Mouse (Mus musculus) midbrain, postnatal 0 days (tissue): Measurements from ENCODE around the gene Tomm20. TPM values are rescaled to one million over a fixed set of nuclear protein-coding genes. Genes with fewer than 3 reads are reported as not detected.

ENCODE experiments used
- ATAC-seq: fragments of 200-750 bp; cut with Nextera tagmentation; 2 replicates; pipeline ENCODE4 v1.8.0; 2017; ENCODE audit warnings: moderate number of reproducible peaks, mild to moderate bottlenecking, moderate TSS enrichment, moderate library complexity; ENCODE audit not compliant: low FRiP score
- DNase-seq: peaks from one replicate; pipeline ENCODE4 v3.0.0-alpha.2; 2015; ENCODE audit warnings: low spot score
- H3K27ac ChIP-seq: fragments of 300-500 bp; sonication (generic); 2 replicates; pipeline ENCODE4 v1.5.1; 2014; ENCODE audit warnings: low read depth, mild to moderate bottlenecking, low read length, mixed read lengths
- H3K27me3 ChIP-seq: fragments of 300-500 bp; sonication (generic); 2 replicates; pipeline ENCODE4 v1.6.1; 2014; ENCODE audit warnings: low read length, control low read depth, mixed read lengths; ENCODE audit not compliant: insufficient read depth
- H3K36me3 ChIP-seq: fragments of 300-500 bp; sonication (generic); 2 replicates; pipeline ENCODE4 v1.6.1; 2014; ENCODE audit warnings: low read length, control low read depth, mixed read lengths; ENCODE audit not compliant: insufficient read depth
- H3K4me1 ChIP-seq: fragments of 300-500 bp; sonication (generic); 2 replicates; pipeline ENCODE4 v1.6.1; 2014; ENCODE audit warnings: mild to moderate bottlenecking, control low read depth, antibody characterized with exemption, low read length, mixed read lengths; ENCODE audit not compliant: insufficient read depth
- H3K4me2 ChIP-seq: fragments of 300-500 bp; sonication (generic); 2 replicates; pipeline ENCODE4 v1.6.1; 2014; ENCODE audit warnings: low read depth, mild to moderate bottlenecking, low read length, mixed read lengths; ENCODE audit not compliant: poor library complexity, severe bottlenecking
- H3K4me3 ChIP-seq: fragments of 300-500 bp; sonication (generic); 2 replicates; pipeline ENCODE4 v1.5.1; 2014; ENCODE audit warnings: low read depth, mild to moderate bottlenecking, low read length, moderate library complexity
- H3K9ac ChIP-seq: fragments of 300-500 bp; sonication (generic); replicated peaks from 2 replicates; pipeline ENCODE4 v1.6.1; 2014; ENCODE audit warnings: mild to moderate bottlenecking, low read length, moderate library complexity, mixed read lengths; ENCODE audit not compliant: poor library complexity, severe bottlenecking
- H3K9me3 ChIP-seq: fragments of 300-500 bp; sonication (generic); 2 replicates; pipeline ENCODE4 v1.6.1; 2016; ENCODE audit warnings: low read length, control low read depth
- CTCF ChIP-seq: IDR thresholded peaks from 2 replicates; pipeline ENCODE4 v1.5.1; 2016; ENCODE audit warnings: antibody characterized with exemption, mild to moderate bottlenecking
- WGBS: fragments of 180-500 bp; shearing (Covaris S2); extraction: QIAGEN DNeasy Blood & Tissue Kit; methylation state at CpG from one replicate; pipeline ENCODE4 v1.1.7; 2014; 5-methylcytosine and 5-hydroxymethylcytosine counted together
- polyA plus RNA-seq: library from polyadenylated mRNA; unstranded; fragments of >200 nt; fragmentation: Nextera tagmentation; extraction: Ambion mirVana; gene quantifications from 2 replicates; pipeline ENCODE4 v1.2.1, GENCODE M21; 2015
- total RNA-seq: library from RNA; depleted of rRNA; stranded (reverse); fragments of >200 nt; gene quantifications from 2 replicates; pipeline ENCODE4 v1.2.3, GENCODE M21; 2014

Gene Tomm20
- total and polyA plus RNA-seq, 2 experiments from 2014 or later: 149 to 236 TPM

- Histone ChIP-seq H3K27ac (no peak overlapping the region), H3K4me1 (no peaks in the 10 kb centered on the region), H3K4me3 (no peak overlapping the region), H3K4me2 (no peak overlapping the region), H3K9ac (no peak overlapping the region), H3K27me3 (no peaks in the 10 kb centered on the region), H3K36me3 (peaks cover 8% of the 10 kb centered on the region), H3K9me3 (no peaks in the 10 kb centered on the region)
- peak; percentile 51 for DNase-seq
- no peak for ATAC-seq
- TF ChIP-seq CTCF: peak; percentile 78
- WGBS: 54% methylated on average over 1 of the region's 1 CpGs
These were observed 18.6 kb downstream of the Tomm20 start for GRCm38 (mm10) chr8:126927058-126927457.

GRCm38 (mm10) chr8:126922981-126923380, 22.7 kb downstream of the Tomm20 start:
- no peaks in the 10 kb centered on the region for H3K9me3 ChIP-seq
- H3K36me3 ChIP-seq: no peaks in the 10 kb centered on the region
- no peak overlapping the region for H3K9ac ChIP-seq
- no peak overlapping the region for H3K4me2 ChIP-seq
- no peak overlapping the region for H3K27ac ChIP-seq
- WGBS: 95% methylated on average over 7 of the region's 7 CpGs
- DNase-seq (no peak), ATAC-seq (no peak)
- no peak for TF ChIP-seq CTCF
- H3K4me3 ChIP-seq: no peak overlapping the region
- H3K27me3 ChIP-seq: no peaks in the 10 kb centered on the region
- no peaks in the 10 kb centered on the region for H3K4me1 ChIP-seq

GRCm38 (mm10) chr8:126921432-126921831, 24.2 kb downstream of the Tomm20 start:
- no peak for TF ChIP-seq CTCF
- DNase-seq (no peak), ATAC-seq (no peak)
- Histone ChIP-seq H3K27me3 (no peaks in the 10 kb centered on the region), H3K4me3 (no peak overlapping the region), H3K4me2 (no peak overlapping the region), H3K36me3 (no peaks in the 10 kb centered on the region), H3K9me3 (no peaks in the 10 kb centered on the region), H3K27ac (no peak overlapping the region), H3K4me1 (no peaks in the 10 kb centered on the region), H3K9ac (no peak overlapping the region)
- WGBS: 86% methylated on average over 3 of the region's 3 CpGs

- H3K36me3 ChIP-seq: no peaks in the 10 kb centered on the region
- H3K4me1 ChIP-seq: no peaks in the 10 kb centered on the region
- peak; percentile 89 for DNase-seq
- no peak overlapping the region for H3K4me3 ChIP-seq
- H3K27me3 ChIP-seq: no peaks in the 10 kb centered on the region
- 14% methylated on average over 3 of the region's 3 CpGs for WGBS
- TF ChIP-seq CTCF: peak; percentile 94
- no peak overlapping the region for H3K4me2 ChIP-seq
- 0 out of 2 replicates have a peak overlapping the region, but pooled peaks have one; percentile 24 for H3K9ac ChIP-seq
- ATAC-seq: peak; percentile 86
- no peaks in the 10 kb centered on the region for H3K9me3 ChIP-seq
- H3K27ac ChIP-seq: no peak overlapping the region
These were observed 24.8 kb downstream of the Tomm20 start for GRCm38 (mm10) chr8:126920845-126921244.

GRCm38 (mm10) chr8:126920386-126920785, 25.3 kb downstream of the Tomm20 start:
- Histone ChIP-seq H3K4me1 (no peaks in the 10 kb centered on the region), H3K9me3 (no peaks in the 10 kb centered on the region), H3K27me3 (no peaks in the 10 kb centered on the region), H3K36me3 (no peaks in the 10 kb centered on the region), H3K27ac (no peak overlapping the region), H3K4me2 (no peak overlapping the region), H3K9ac (0 out of 2 replicates have a peak overlapping the region, but pooled peaks have one; percentile 24), H3K4me3 (no peak overlapping the region)
- DNase-seq: no peak
- ATAC-seq: no peak
- WGBS: 83% methylated on average over 6 of the region's 6 CpGs
- no peak for TF ChIP-seq CTCF

GRCm38 (mm10) chr8:126919703-126920102, 25.9 kb downstream of the Tomm20 start:
- no peaks in the 10 kb centered on the region for H3K9me3 ChIP-seq
- H3K27me3 ChIP-seq: no peaks in the 10 kb centered on the region
- H3K27ac ChIP-seq: no peak overlapping the region
- no peak overlapping the region for H3K4me2 ChIP-seq
- H3K4me1 ChIP-seq: no peaks in the 10 kb centered on the region
- DNase-seq (no peak), ATAC-seq (no peak)
- no peak overlapping the region for H3K4me3 ChIP-seq
- no peak for TF ChIP-seq CTCF
- 92% methylated on average over 5 of the region's 5 CpGs for WGBS
- H3K9ac ChIP-seq: no peak overlapping the region
- no peaks in the 10 kb centered on the region for H3K36me3 ChIP-seq
